Mouse (Mus musculus) lung, postnatal 10 days (tissue): ENCODE results near the gene Mtm1.

Source experiments
- DNase-seq: peaks from one replicate; pipeline ENCODE4 v3.0.0; 2021

Gene Mtm1

GRCm38 (mm10) chrX:71210467-71210866 lies at the start of gene Mtm1:
Gene Mtm1, plus strand, starts transcription at chrX:71210767.
- no peak for DNase-seq

DNA sequence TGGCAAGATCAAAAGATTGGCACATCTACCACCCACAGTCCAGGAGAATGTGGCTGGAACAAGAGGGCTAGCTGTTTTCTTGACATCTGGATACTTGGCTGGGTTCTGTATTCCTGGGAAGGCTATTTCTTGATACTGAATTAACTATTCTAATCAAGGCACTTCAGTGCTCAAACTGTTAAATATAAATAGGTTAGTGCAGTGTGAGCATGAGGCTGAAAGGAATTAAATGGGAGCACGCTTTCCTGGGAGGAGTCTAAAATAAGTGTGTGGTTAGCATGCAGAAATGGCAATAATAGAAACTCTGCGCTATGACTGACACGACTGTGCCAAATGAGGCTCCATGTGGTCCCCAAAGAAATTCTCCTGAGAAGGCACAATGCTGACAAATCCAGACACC lies 29.0 kb upstream of the Mtm1 start:
- DNase-seq: no peak

GRCm38 (mm10) chrX:71183671-71184070 lies 26.9 kb upstream of the Mtm1 start:
- DNase-seq: peak; percentile 9

GRCm38 (mm10) chrX:71186396-71186795 lies 24.2 kb upstream of the Mtm1 start:
- DNase-seq: no peak

GRCm38 (mm10) chrX:71204776-71205175 lies 5.8 kb upstream of the Mtm1 start:
- DNase-seq: no peak

- DNase-seq: no peak
These were observed 4.6 kb upstream of the Mtm1 start for GRCm38 (mm10) chrX:71205821-71206542.

- DNase-seq: no peak
These were observed 4.0 kb upstream of the Mtm1 start for GRCm38 (mm10) chrX:71206595-71206994.

- no peak for DNase-seq
These were observed 2.3 kb downstream of the Mtm1 start for GRCm38 (mm10) chrX:71212911-71213310.

DNA sequence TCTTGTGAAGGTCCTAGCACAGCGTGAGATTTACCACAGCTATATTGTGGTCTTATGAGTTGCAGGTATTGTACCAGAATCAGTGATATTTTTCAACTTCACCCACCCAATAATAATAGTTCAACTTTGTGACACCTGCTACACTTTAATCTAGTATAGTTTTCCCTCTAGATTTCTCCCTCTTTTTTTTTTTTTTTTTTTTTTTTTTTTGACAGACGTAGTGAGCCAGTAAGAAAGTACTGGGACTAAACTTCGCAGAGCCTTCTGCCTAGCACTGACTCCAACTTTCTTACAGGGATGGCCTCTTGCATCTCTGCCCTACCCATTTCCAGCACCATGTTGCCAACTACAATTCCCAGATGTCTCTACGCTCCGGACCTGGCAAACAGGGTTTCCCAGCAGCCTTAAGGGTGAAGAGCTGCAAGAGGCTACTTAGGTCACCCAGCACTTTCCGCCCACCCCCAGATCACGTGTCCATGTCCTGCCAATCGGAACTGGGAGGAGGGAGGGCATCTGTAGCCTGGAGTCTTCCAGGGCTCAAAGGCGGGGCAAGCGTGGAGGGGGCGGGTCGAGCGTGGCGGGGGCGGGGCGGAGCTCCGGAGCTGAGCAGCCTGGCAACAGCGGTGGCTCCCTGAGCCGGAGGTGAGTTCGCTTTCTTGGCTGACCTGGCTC lies 4.0 kb downstream of the Mtm1 start:
- peak; percentile 95 for DNase-seq

- DNase-seq: peak; percentile 16
These were observed 4.6 kb downstream of the Mtm1 start for GRCm38 (mm10) chrX:71215113-71215708.

DNA sequence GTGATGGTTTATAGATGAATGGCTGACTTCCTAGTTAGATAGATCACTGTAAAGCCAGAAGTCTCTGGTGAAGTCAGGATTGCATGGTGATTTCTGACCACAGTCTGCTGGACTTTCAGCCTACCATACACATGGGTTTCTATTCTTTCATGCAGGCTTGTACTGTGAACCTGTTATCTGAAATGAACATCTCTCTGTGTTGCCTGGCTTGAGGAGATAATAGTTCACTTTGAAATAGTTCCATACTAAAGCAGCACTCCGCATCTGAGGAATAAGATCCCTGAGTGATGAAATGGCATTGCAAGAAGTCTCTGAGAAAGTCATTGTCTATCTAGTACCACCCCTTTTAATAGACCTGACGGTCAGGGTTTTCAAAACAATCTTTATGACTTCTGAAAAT lies 6.3 kb downstream of the Mtm1 start:
- no peak for DNase-seq

- DNase-seq: no peak
These were observed 8.3 kb downstream of the Mtm1 start for GRCm38 (mm10) chrX:71218853-71219252.

DNA sequence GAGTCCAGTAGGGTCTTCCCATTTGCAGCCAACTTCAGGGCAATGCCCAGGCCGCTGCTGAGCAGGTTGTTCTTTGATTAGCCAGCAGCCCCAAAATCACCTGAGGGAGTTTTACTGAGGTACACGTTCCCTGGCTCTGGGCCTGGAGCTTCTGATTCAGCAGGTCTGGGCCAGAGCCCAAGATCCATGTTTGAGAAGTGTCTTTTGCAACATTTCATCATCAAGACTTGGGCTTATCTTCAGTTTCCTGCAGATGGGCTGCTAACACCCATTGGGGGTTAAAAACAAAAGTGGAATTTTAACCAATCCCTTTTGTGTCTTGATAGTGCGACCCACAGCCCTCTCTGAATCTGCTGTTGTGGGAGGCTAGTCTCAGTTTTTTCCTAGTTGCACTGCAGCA lies 10.3 kb downstream of the Mtm1 start:
- DNase-seq: peak; percentile 1

DNA sequence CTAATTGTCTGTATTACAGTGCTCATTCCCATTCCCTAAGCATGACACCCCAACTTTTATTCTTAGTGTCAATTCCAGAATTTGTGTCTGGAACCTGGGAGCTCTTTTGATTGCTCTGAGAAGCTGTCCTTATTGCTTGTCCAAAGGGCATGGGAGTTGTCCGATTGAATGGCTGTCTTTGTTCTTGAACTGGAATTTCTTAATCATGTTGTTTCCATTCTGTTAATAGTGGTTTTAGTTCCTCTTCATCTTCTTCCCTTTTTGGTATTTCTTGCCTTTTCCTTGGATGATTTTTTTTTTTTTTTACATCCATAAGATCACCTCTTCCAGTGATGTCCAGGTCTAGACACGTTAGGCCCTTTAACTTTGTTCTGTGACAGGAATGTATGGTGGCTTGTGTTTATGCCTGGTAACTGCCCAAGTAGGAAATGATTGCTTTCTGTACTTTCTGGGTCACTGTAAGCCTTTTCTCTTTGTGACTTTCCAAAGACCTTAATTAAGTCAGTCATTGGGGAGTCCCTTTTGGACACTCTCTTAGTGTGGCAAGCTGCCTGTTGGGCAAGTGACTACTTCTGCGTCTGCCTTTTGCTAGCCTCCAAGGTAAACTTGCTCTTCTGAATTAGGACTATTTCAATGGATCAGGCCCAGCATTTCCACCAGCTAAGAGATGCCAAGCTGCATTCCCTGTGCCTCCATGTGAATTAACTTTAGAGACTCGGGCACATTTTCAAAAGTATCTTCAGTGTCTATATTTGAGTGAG lies 12.3 kb downstream of the Mtm1 start:
- no peak for DNase-seq

DNA sequence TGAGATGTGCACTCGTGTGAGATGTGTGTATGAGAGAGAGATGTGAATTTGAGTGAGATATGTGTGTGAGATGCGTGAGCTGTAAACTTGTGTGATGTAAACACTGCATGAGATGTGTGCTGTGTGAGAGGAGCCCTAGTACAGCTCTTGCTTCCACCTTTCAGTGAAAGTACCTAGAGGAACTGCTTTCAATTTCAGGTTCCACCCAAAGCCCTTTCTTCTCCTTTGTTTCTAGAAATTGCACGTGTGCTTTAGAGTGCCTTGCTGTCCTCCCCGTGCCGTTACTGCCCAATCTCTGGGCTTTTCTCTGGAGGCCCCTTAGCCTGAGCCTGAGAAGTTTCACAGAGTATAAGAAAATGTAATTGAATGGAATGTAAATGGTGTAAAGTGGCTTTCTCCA lies 16.3 kb downstream of the Mtm1 start:
- DNase-seq: no peak

- no peak for DNase-seq
These were observed 17.6 kb downstream of the Mtm1 start for GRCm38 (mm10) chrX:71228200-71228599.

GRCm38 (mm10) chrX:71230847-71231246 lies 20.3 kb downstream of the Mtm1 start:
- no peak for DNase-seq

DNA sequence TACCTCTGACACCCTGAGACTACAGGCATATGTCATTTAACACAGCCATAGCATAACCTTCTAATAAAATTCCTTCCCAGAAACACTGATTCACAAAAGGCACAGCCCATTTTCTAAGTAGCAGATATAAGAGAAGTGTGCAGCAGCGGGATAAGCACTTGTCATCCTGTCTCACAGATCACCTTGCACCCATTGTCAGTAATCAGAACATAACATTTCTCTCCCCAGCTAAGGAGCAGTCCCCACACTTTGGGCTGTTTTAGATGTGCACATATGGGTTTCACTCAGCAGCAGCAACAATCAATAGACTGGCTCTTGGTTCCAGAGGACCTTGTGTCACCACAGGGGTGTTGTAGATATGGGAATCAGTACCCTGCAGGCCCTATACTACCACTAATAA lies 45.9 kb downstream of the Mtm1 start:
- DNase-seq: no peak

DNA sequence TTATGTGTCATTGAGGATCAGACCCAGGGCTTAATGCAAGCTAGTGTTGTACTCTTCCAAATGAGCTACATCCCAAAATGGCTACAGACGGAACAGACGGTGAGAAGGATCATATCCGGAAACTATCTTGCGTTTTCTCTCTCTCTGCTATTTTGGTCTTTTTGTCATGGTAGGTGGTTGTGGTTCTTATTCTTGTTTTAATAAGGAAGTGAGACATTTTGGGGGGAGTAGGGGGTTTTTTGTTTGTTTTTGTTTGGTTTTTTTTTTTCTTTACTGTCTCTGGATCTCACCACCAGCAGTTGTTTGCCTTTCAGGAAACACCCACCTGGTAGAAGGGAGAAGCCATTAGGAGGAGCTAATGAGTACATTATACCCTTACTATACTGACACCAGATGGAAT lies 50.3 kb downstream of the Mtm1 start:
- no peak for DNase-seq

DNA sequence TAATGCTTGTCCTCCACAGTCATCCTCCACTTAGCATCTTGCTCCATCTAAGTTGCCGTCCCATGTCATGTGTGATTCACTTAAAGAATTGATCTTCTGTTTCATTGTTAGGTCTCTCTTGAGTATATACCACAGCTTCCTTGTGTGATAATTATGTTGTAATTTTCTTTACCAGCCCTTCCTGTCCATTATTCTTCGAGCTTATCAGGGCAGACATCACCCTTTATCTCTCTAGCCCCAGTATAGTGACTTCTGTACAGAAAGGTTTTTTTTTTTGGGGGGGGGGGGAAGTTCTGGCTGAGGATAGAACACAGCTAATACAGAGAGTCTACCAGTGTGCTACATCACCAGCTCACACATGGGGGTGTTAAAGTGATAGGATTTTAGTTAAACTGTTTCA lies 53.7 kb downstream of the Mtm1 start:
- no peak for DNase-seq

DNA sequence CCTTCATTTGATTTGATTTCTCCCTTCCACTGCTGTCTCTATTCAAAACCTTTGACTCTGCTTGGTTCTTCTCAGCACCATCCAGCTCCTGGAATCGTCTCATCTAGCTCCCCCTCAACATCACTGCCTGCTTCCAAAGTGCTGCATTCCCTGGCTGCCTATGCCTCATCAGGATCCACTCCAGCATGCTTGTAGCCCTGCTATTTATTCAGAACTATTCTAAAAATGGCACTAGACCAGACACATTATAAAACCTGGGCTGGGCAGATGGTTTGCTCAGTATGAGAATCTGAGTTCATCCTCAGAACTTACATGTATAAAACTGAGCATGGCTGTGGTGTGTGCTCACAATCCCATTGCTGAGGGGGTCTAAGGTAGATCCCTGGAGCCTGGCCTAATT lies 58.4 kb downstream of the Mtm1 start:
- no peak for DNase-seq

DNA sequence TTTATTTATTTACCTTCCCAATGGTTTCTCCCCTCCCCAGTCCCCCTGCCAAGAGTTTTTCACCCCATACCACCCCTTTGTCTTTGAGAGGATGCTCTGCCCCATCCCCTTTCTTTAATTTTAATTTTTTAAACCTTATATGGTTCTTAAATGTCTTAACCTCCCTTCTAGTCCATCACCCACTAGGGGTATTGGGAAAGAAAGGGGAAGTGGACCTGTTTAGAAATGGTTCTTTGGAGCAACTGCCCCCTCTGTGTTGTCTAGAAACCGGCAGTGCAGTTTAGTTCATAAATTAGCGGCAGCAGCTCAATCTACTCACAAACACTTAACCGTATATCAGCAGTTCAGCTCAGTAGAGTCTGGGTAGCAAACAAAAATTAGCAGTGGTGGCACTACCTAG lies 63.6 kb downstream of the Mtm1 start:
- no peak for DNase-seq

DNA sequence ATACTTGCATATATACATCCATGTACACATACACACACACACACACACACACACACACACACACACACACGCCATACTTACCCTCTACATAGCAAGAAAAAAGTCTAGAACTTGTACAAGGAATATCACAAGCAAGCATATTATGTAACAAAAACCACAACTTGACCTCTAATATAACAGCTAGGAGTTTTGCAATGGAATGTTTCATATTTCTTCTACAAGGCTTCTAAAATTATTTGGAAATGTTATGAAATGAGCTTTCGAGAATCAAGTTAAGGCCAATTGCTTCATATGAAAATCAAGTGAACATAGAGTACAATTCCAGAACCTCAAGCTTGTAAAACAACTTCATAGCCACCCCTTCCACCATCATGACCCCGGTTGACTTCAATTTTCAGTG lies 74.9 kb downstream of the Mtm1 start:
- no peak for DNase-seq

GRCm38 (mm10) chrX:71287088-71287487 lies 76.5 kb downstream of the Mtm1 start:
- DNase-seq: no peak
